Mouse (Mus musculus) liver, embryonic 15.5 days (tissue): ENCODE results near the gene Otor. TPM values are rescaled to one million over a fixed set of nuclear protein-coding genes. Genes with fewer than 3 reads are reported as not detected.

Experiments
- ATAC-seq: fragments of 200-750 bp; cut with Nextera tagmentation; 2 replicates; pipeline ENCODE4 v1.8.0; 2017; ENCODE audit warnings: moderate number of reproducible peaks, mild to moderate bottlenecking, moderate library complexity; ENCODE audit not compliant: insufficient read depth
- H3K27ac ChIP-seq: fragments of 300-500 bp; sonication (generic); replicated peaks from 2 replicates; pipeline ENCODE4 v1.5.1; 2015; ENCODE audit warnings: mild to moderate bottlenecking, inconsistent platforms
- H3K27me3 ChIP-seq: fragments of 300-500 bp; sonication (generic); 2 replicates; pipeline ENCODE4 v1.6.1; 2015; ENCODE audit warnings: mild to moderate bottlenecking, inconsistent platforms
- H3K36me3 ChIP-seq: fragments of 300-500 bp; sonication (generic); replicated peaks from 2 replicates; pipeline ENCODE4 v1.6.1; 2015; ENCODE audit warnings: moderate library complexity, mild to moderate bottlenecking, inconsistent platforms
- H3K4me1 ChIP-seq: fragments of 300-500 bp; sonication (generic); replicated peaks from 2 replicates; pipeline ENCODE4 v1.6.1; 2015; ENCODE audit warnings: inconsistent platforms
- H3K4me2 ChIP-seq: fragments of 300-500 bp; sonication (generic); 2 replicates; pipeline ENCODE4 v1.6.1; 2015; ENCODE audit warnings: moderate library complexity, mild to moderate bottlenecking, inconsistent platforms
- H3K4me3 ChIP-seq: fragments of 300-500 bp; sonication (generic); replicated peaks from 2 replicates; pipeline ENCODE4 v1.5.1; 2015; ENCODE audit warnings: mild to moderate bottlenecking, inconsistent platforms
- H3K9ac ChIP-seq: fragments of 300-500 bp; sonication (generic); 2 replicates; pipeline ENCODE4 v1.6.1; 2015; ENCODE audit warnings: moderate library complexity, mild to moderate bottlenecking, inconsistent platforms
- H3K9me3 ChIP-seq: fragments of 300-500 bp; sonication (generic); replicated peaks from 2 replicates; pipeline ENCODE4 v1.6.1; 2016; ENCODE audit warnings: inconsistent platforms
- WGBS: fragments of 180-500 bp; shearing (Covaris S2); methylation state at CpG from one replicate; pipeline ENCODE4 v1.1.7; 2015; ENCODE audit warnings: mixed read lengths; ENCODE audit not compliant: insufficient replicate concordance; 5-methylcytosine and 5-hydroxymethylcytosine counted together
- polyA plus RNA-seq: library from polyadenylated mRNA; unstranded; fragments of >200 nt; fragmentation: Nextera tagmentation; extraction: Ambion mirVana; gene quantifications from 2 replicates; pipeline ENCODE4 v1.2.1, GENCODE M21; 2015

Gene Otor
- polyA plus RNA-seq, 1 experiment from 2014 or later = not detected

- Histone ChIP-seq H3K4me1 (peaks cover 5% of the 10 kb centered on the region), H3K9me3 (no peaks in the 10 kb centered on the region), H3K27me3 (0 out of 2 replicates have a peak, but pooled peaks cover 4% of the 10 kb centered on the region), H3K27ac (no peak overlapping the region), H3K4me3 (no peak overlapping the region), H3K4me2 (no peak overlapping the region), H3K36me3 (peaks cover 45% of the 10 kb centered on the region), H3K9ac (no peak overlapping the region)
- WGBS = 85% methylated on average over 3 of the region's 3 CpGs
- no peak for ATAC-seq
These were observed 12.4 kb upstream of the Otor start for GRCm38 (mm10) chr2:143065914-143066313.

- Histone ChIP-seq H3K9ac (no peak overlapping the region), H3K36me3 (no peaks in the 10 kb centered on the region), H3K27ac (no peak overlapping the region), H3K9me3 (no peaks in the 10 kb centered on the region), H3K4me3 (no peak overlapping the region), H3K4me2 (no peak overlapping the region), H3K27me3 (no peaks in the 10 kb centered on the region), H3K4me1 (no peaks in the 10 kb centered on the region)
- 20% methylated on average over 3 of the region's 3 CpGs for WGBS
- ATAC-seq = no peak
These were observed 3.4 kb downstream of the Otor start for GRCm38 (mm10) chr2:143081693-143082092.

GRCm38 (mm10) chr2:143084852-143085397 is 6.7 kb downstream of the Otor start:
- Histone ChIP-seq H3K4me1 (no peaks in the 10 kb centered on the region), H3K4me3 (no peak overlapping the region), H3K9ac (no peak overlapping the region), H3K27ac (no peak overlapping the region), H3K36me3 (no peaks in the 10 kb centered on the region), H3K9me3 (no peaks in the 10 kb centered on the region), H3K27me3 (no peaks in the 10 kb centered on the region), H3K4me2 (no peak overlapping the region)
- ATAC-seq = no peak
- 37% methylated on average over 2 of the region's 2 CpGs for WGBS

- Histone ChIP-seq H3K27ac (no peak overlapping the region), H3K4me3 (no peak overlapping the region), H3K4me2 (no peak overlapping the region), H3K4me1 (no peaks in the 10 kb centered on the region), H3K36me3 (no peaks in the 10 kb centered on the region), H3K27me3 (no peaks in the 10 kb centered on the region), H3K9me3 (no peaks in the 10 kb centered on the region), H3K9ac (no peak overlapping the region)
- WGBS = 70% methylated on average over 8 of the region's 8 CpGs
- ATAC-seq = no peak
These were observed 11.6 kb downstream of the Otor start for GRCm38 (mm10) chr2:143089866-143090265.

GRCm38 (mm10) chr2:143093726-143094125 is 15.5 kb downstream of the Otor start:
- WGBS = 23% methylated on average over 6 of the region's 6 CpGs
- ATAC-seq = no peak
- Histone ChIP-seq H3K4me2 (no peak overlapping the region), H3K9me3 (no peaks in the 10 kb centered on the region), H3K27me3 (no peaks in the 10 kb centered on the region), H3K9ac (no peak overlapping the region), H3K27ac (no peak overlapping the region), H3K36me3 (no peaks in the 10 kb centered on the region), H3K4me3 (no peak overlapping the region), H3K4me1 (no peaks in the 10 kb centered on the region)

GRCm38 (mm10) chr2:143094761-143095160 is 16.5 kb downstream of the Otor start:
- H3K36me3 ChIP-seq = no peaks in the 10 kb centered on the region
- no peak overlapping the region for H3K4me3 ChIP-seq
- no peaks in the 10 kb centered on the region for H3K9me3 ChIP-seq
- WGBS = 55% methylated on average over 6 of the region's 6 CpGs
- H3K27ac ChIP-seq = no peak overlapping the region
- no peak overlapping the region for H3K4me2 ChIP-seq
- ATAC-seq = no peak
- H3K4me1 ChIP-seq = no peaks in the 10 kb centered on the region
- no peak overlapping the region for H3K9ac ChIP-seq
- H3K27me3 ChIP-seq = no peaks in the 10 kb centered on the region

GRCm38 (mm10) chr2:143097170-143097569 is 18.9 kb downstream of the Otor start:
- Histone ChIP-seq H3K4me1 (no peaks in the 10 kb centered on the region), H3K9me3 (no peaks in the 10 kb centered on the region), H3K36me3 (no peaks in the 10 kb centered on the region), H3K4me2 (no peak overlapping the region), H3K27me3 (no peaks in the 10 kb centered on the region), H3K4me3 (no peak overlapping the region), H3K27ac (no peak overlapping the region), H3K9ac (no peak overlapping the region)
- ATAC-seq = no peak
- 55% methylated on average over 1 of the region's 1 CpGs for WGBS

- no peaks in the 10 kb centered on the region for H3K4me1 ChIP-seq
- H3K9me3 ChIP-seq = no peaks in the 10 kb centered on the region
- no peaks in the 10 kb centered on the region for H3K36me3 ChIP-seq
- WGBS = 75% methylated on average over 1 of the region's 1 CpGs
- ATAC-seq = no peak
- H3K27ac ChIP-seq = no peak overlapping the region
- H3K4me2 ChIP-seq = no peak overlapping the region
- no peak overlapping the region for H3K4me3 ChIP-seq
- H3K9ac ChIP-seq = no peak overlapping the region
- H3K27me3 ChIP-seq = no peaks in the 10 kb centered on the region
These were observed 35.6 kb downstream of the Otor start for GRCm38 (mm10) chr2:143113859-143114258.

GRCm38 (mm10) chr2:143114716-143115115 is 36.4 kb downstream of the Otor start:
- Histone ChIP-seq H3K4me2 (no peak overlapping the region), H3K36me3 (no peaks in the 10 kb centered on the region), H3K27ac (no peak overlapping the region), H3K4me1 (no peaks in the 10 kb centered on the region), H3K27me3 (no peaks in the 10 kb centered on the region), H3K9ac (no peak overlapping the region), H3K9me3 (no peaks in the 10 kb centered on the region), H3K4me3 (no peak overlapping the region)
- no peak for ATAC-seq
- 62% methylated on average over 4 of the region's 4 CpGs for WGBS

GRCm38 (mm10) chr2:143117453-143117852 is 39.2 kb downstream of the Otor start:
- WGBS = 49% methylated on average over 3 of the region's 3 CpGs
- no peak for ATAC-seq

GRCm38 (mm10) chr2:143118221-143118620 is 39.9 kb downstream of the Otor start:
- no peaks in the 10 kb centered on the region for H3K27me3 ChIP-seq
- no peaks in the 10 kb centered on the region for H3K36me3 ChIP-seq
- 61% methylated on average over 7 of the region's 7 CpGs for WGBS

More at GRCm38 (mm10) chr2:143117453-143117852, 39.2 kb downstream of the Otor start:
- Histone ChIP-seq H3K4me2 (no peak overlapping the region), H3K4me3 (no peak overlapping the region), H3K9me3 (no peaks in the 10 kb centered on the region), H3K36me3 (no peaks in the 10 kb centered on the region), H3K27me3 (no peaks in the 10 kb centered on the region), H3K9ac (no peak overlapping the region), H3K27ac (no peak overlapping the region), H3K4me1 (no peaks in the 10 kb centered on the region)

GRCm38 (mm10) chr2:143131098-143131646 is 52.9 kb downstream of the Otor start:
- H3K4me1 ChIP-seq = no peaks in the 10 kb centered on the region
- H3K9ac ChIP-seq = no peak overlapping the region
- H3K9me3 ChIP-seq = no peaks in the 10 kb centered on the region
- H3K27me3 ChIP-seq = no peaks in the 10 kb centered on the region
- no peaks in the 10 kb centered on the region for H3K36me3 ChIP-seq
- no peak overlapping the region for H3K27ac ChIP-seq
- no peak for ATAC-seq
- 50% methylated on average over 5 of the region's 5 CpGs for WGBS
- no peak overlapping the region for H3K4me2 ChIP-seq
- no peak overlapping the region for H3K4me3 ChIP-seq

More at GRCm38 (mm10) chr2:143118221-143118620, 39.9 kb downstream of the Otor start:
- Histone ChIP-seq H3K27ac (no peak overlapping the region), H3K9ac (no peak overlapping the region), H3K9me3 (no peaks in the 10 kb centered on the region), H3K4me1 (no peaks in the 10 kb centered on the region), H3K4me3 (no peak overlapping the region), H3K4me2 (no peak overlapping the region)
- no peak for ATAC-seq
